Mouse (Mus musculus) limb, embryonic 11.5 days (tissue): ENCODE data around the gene Prkcg. TPM values are rescaled to one million over a fixed set of nuclear protein-coding genes. Genes with fewer than 3 reads are reported as not detected.

Experiments
- ATAC-seq: fragments of 200-750 bp; cut with Nextera tagmentation; 2 replicates; pipeline ENCODE4 v1.8.0; 2017; ENCODE audit warnings: low read depth; ENCODE audit not compliant: insufficient number of reproducible peaks, low FRiP score, low TSS enrichment
- DNase-seq: peaks from one replicate; pipeline ENCODE4 v3.0.0-alpha.2; 2015; ENCODE audit warnings: low spot score
- H3K27ac ChIP-seq: fragments of 300-500 bp; sonication (generic); replicated peaks from 2 replicates; pipeline ENCODE4 v1.5.1; 2014; ENCODE audit warnings: low read depth, mild to moderate bottlenecking, low read length
- H3K27me3 ChIP-seq: fragments of 300-500 bp; sonication (generic); 2 replicates; pipeline ENCODE4 v1.6.1; 2014; ENCODE audit warnings: mild to moderate bottlenecking, low read length, mixed read lengths; ENCODE audit not compliant: control insufficient read depth, insufficient read depth
- H3K36me3 ChIP-seq: fragments of 300-500 bp; sonication (generic); 2 replicates; pipeline ENCODE4 v1.6.1; 2014; ENCODE audit warnings: mild to moderate bottlenecking, low read length, moderate library complexity, mixed read lengths; ENCODE audit not compliant: control insufficient read depth, insufficient read depth
- H3K4me1 ChIP-seq: fragments of 300-500 bp; sonication (generic); 2 replicates; pipeline ENCODE4 v1.6.1; 2014; ENCODE audit warnings: low read length, mixed read lengths; ENCODE audit not compliant: control insufficient read depth, insufficient read depth
- H3K4me2 ChIP-seq: fragments of 300-500 bp; sonication (generic); 2 replicates; pipeline ENCODE4 v1.6.1; 2014; ENCODE audit warnings: low read depth, mild to moderate bottlenecking, moderate library complexity; ENCODE audit not compliant: severe bottlenecking
- H3K4me3 ChIP-seq: fragments of 300-500 bp; sonication (generic); 2 replicates; pipeline ENCODE4 v1.5.1; 2014; ENCODE audit warnings: low read depth, low read length
- H3K9ac ChIP-seq: fragments of 300-500 bp; sonication (generic); 2 replicates; pipeline ENCODE4 v1.6.1; 2014; ENCODE audit warnings: mild to moderate bottlenecking, low read length
- H3K9me3 ChIP-seq: fragments of 300-500 bp; sonication (generic); 2 replicates; pipeline ENCODE4 v1.6.1; 2016; ENCODE audit warnings: low read length; ENCODE audit not compliant: control insufficient read depth
- WGBS: fragments of 180-500 bp; shearing (Covaris S2); extraction: QIAGEN DNeasy Blood & Tissue Kit; methylation state at CpG from one replicate; pipeline ENCODE4 v1.1.7; 2014; 5-methylcytosine and 5-hydroxymethylcytosine counted together
- polyA plus RNA-seq: library from polyadenylated mRNA; unstranded; fragments of >200 nt; fragmentation: Nextera tagmentation; extraction: Ambion mirVana; gene quantifications from 2 replicates; pipeline ENCODE4 v1.2.1, GENCODE M21; 2014

The Prkcg gene
- polyA plus RNA-seq, 1 experiment from 2014 or later: 0.12 TPM

- H3K36me3 ChIP-seq: 0 out of 2 replicates have a peak, but pooled peaks cover 2% of the 10 kb centered on the region
- ATAC-seq (no peak), DNase-seq (no peak)
- H3K27me3 ChIP-seq: peaks cover 19% of the 10 kb centered on the region
- no peaks in the 10 kb centered on the region for H3K4me1 ChIP-seq
- H3K4me2 ChIP-seq: peak overlapping the region; percentile 3
- H3K4me3 ChIP-seq: no peak overlapping the region
- H3K9me3 ChIP-seq: no peaks in the 10 kb centered on the region
- H3K9ac ChIP-seq: no peak overlapping the region
- WGBS: 7% methylated on average over 11 of the region's 11 CpGs
- no peak overlapping the region for H3K27ac ChIP-seq
Measured at GRCm38 (mm10) chr7:3367569-3367968, 78.6 kb downstream of the Prkcg start.

GRCm38 (mm10) chr7:3368311-3368710, 79.3 kb downstream of the Prkcg start:
- no peak overlapping the region for H3K27ac ChIP-seq
- no peaks in the 10 kb centered on the region for H3K9me3 ChIP-seq
- WGBS: 19% methylated on average over 12 of the region's 12 CpGs
- H3K27me3 ChIP-seq: peaks cover 19% of the 10 kb centered on the region
- H3K9ac ChIP-seq: no peak overlapping the region
- DNase-seq (no peak), ATAC-seq (0 out of 2 replicates have a peak, but pooled peaks have one; percentile 5)
- no peaks in the 10 kb centered on the region for H3K4me1 ChIP-seq
- H3K4me2 ChIP-seq: no peak overlapping the region
- no peak overlapping the region for H3K4me3 ChIP-seq
- H3K36me3 ChIP-seq: 0 out of 2 replicates have a peak, but pooled peaks cover 2% of the 10 kb centered on the region

- Histone ChIP-seq H3K9me3 (no peaks in the 10 kb centered on the region), H3K4me1 (no peaks in the 10 kb centered on the region), H3K27ac (no peak overlapping the region), H3K4me3 (no peak overlapping the region), H3K36me3 (0 out of 2 replicates have a peak, but pooled peaks cover 2% of the 10 kb centered on the region), H3K9ac (no peak overlapping the region), H3K27me3 (peaks cover 19% of the 10 kb centered on the region), H3K4me2 (no peak overlapping the region)
- WGBS: 80% methylated on average over 6 of the region's 6 CpGs
- DNase-seq: no peak
- ATAC-seq: no peak
Measured at GRCm38 (mm10) chr7:3369189-3369588, 80.2 kb downstream of the Prkcg start.

GRCm38 (mm10) chr7:3370407-3370806, 81.4 kb downstream of the Prkcg start:
- H3K4me3 ChIP-seq: no peak overlapping the region
- no peak for DNase-seq
- no peak overlapping the region for H3K4me2 ChIP-seq
- H3K4me1 ChIP-seq: no peaks in the 10 kb centered on the region
- H3K27ac ChIP-seq: no peak overlapping the region
- H3K9me3 ChIP-seq: no peaks in the 10 kb centered on the region
- no peak overlapping the region for H3K9ac ChIP-seq
- H3K27me3 ChIP-seq: peaks cover 18% of the 10 kb centered on the region
- H3K36me3 ChIP-seq: 0 out of 2 replicates have a peak, but pooled peaks cover 2% of the 10 kb centered on the region
- ATAC-seq: no peak
- 57% methylated on average over 4 of the region's 4 CpGs for WGBS

- Histone ChIP-seq H3K4me1 (no peaks in the 10 kb centered on the region), H3K9ac (no peak overlapping the region), H3K27ac (no peak overlapping the region), H3K27me3 (no peaks in the 10 kb centered on the region), H3K9me3 (no peaks in the 10 kb centered on the region), H3K36me3 (no peaks in the 10 kb centered on the region), H3K4me3 (no peak overlapping the region), H3K4me2 (no peak overlapping the region)
- DNase-seq (no peak), ATAC-seq (no peak)
- WGBS: 71% methylated on average over 2 of the region's 2 CpGs
Measured at GRCm38 (mm10) chr7:3372376-3372775, 83.4 kb downstream of the Prkcg start.

- WGBS: 84% methylated on average over 8 of the region's 8 CpGs
- H3K27me3 ChIP-seq: no peaks in the 10 kb centered on the region
- no peaks in the 10 kb centered on the region for H3K4me1 ChIP-seq
- H3K4me2 ChIP-seq: no peak overlapping the region
- no peaks in the 10 kb centered on the region for H3K36me3 ChIP-seq
- no peaks in the 10 kb centered on the region for H3K9me3 ChIP-seq
- H3K9ac ChIP-seq: no peak overlapping the region
- H3K4me3 ChIP-seq: no peak overlapping the region
- H3K27ac ChIP-seq: no peak overlapping the region
- DNase-seq (no peak), ATAC-seq (no peak)
Measured at GRCm38 (mm10) chr7:3373754-3374153, 84.8 kb downstream of the Prkcg start.

GRCm38 (mm10) chr7:3376831-3377230, 87.9 kb downstream of the Prkcg start:
- H3K4me1 ChIP-seq: no peaks in the 10 kb centered on the region

More at GRCm38 (mm10) chr7:3376831-3377230, 87.9 kb downstream of the Prkcg start:
- WGBS: 54% methylated on average over 4 of the region's 4 CpGs
- DNase-seq (peak; percentile 62), ATAC-seq (no peak)
- Histone ChIP-seq H3K9me3 (no peaks in the 10 kb centered on the region), H3K9ac (no peak overlapping the region), H3K4me3 (no peak overlapping the region), H3K36me3 (no peaks in the 10 kb centered on the region), H3K27ac (no peak overlapping the region), H3K4me2 (no peak overlapping the region), H3K27me3 (no peaks in the 10 kb centered on the region)

Other genes starting within 250 kb of the Prkcg start
- 0.21 and 0.27 TPM in 2 replicates for gene AU018091, start 120.0 kb upstream of the Prkcg start, polyA plus RNA-seq
- not detected in 2 replicates for gene Nlrp12, start 39.4 kb upstream of the Prkcg start, polyA plus RNA-seq
- 37.7 and 40.2 TPM in 2 replicates for gene Myadm, start 99 bp upstream of the Prkcg start, polyA plus RNA-seq
- 2.0 and 2.6 TPM in 2 replicates for gene Cacng7, start 43.8 kb downstream of the Prkcg start, polyA plus RNA-seq
- 6.8 and 7.0 TPM in 2 replicates for gene Cacng8, start 101.5 kb downstream of the Prkcg start, polyA plus RNA-seq
- gene Cacng6, start 135.0 kb downstream of the Prkcg start, polyA plus RNA-seq: 0.25 and 0.52 TPM in 2 replicates
- not detected in 2 replicates for gene Tarm1, start 213.4 kb downstream of the Prkcg start, polyA plus RNA-seq